Mouse (Mus musculus): Measurements from ENCODE around the gene Dhx16.

Dhx16 gene

GRCm38 (mm10) chr17:35879245-35880057 lies at the start of gene Dhx16:
TSS of gene Dhx16 (plus strand) at chr17:35879819.
- CTCF ChIA-PET, result interaction anchor here (0.6 to 2.7 kb wide), 38 partner anchors 8 to 1112 kb away, joined by 3 to 11 read pairs (median 3); partner anchors contain the start of genes Ppp1r18 (in 2 of the 4), Abcf1 (in 1 of the 4), Flot1 (in 1 of the 4) and Ier3 (in 1 of the 4)
- POLR2A ChIA-PET, result interaction anchor here (0.6 to 6.9 kb wide), 52 partner anchors 8 to 285 kb away, joined by 3 to 73 read pairs (median 6); partner anchors contain the start of genes Mrps18b (in 4 of the 4), Ppp1r10 (in 4 of the 4), 2310061I04Rik (in 2 of the 4) and Ier3 (in 2 of the 4)

GRCm38 (mm10) chr17:35832400-35833238 lies 47.0 kb upstream of the Dhx16 start:
- ChIA-PET CTCF (interaction anchor here (0.6 to 4.9 kb wide), 9 partner anchors 9 to 817 kb away, joined by 3 to 31 read pairs (median 5); partner anchors contain the start of gene Flot1 (in 1 of the 4)), POLR2A (interaction anchor here (0.6 to 5.3 kb wide), 51 partner anchors 8 to 180 kb away, joined by 3 to 61 read pairs (median 5); partner anchors contain the start of genes Flot1 (in 4 of the 4), Ier3 (in 4 of the 4), Dhx16 (in 2 of the 4) and Mdc1 (in 2 of the 4))

- CTCF ChIA-PET, result interaction anchor here (0.6 to 4.9 kb wide), 10 partner anchors 10 to 818 kb away, joined by 3 to 31 read pairs (median 5); partner anchors contain the start of gene Flot1 (in 1 of the 4)
- POLR2A ChIA-PET, result interaction anchor here (0.6 to 5.3 kb wide), 43 partner anchors 8 to 181 kb away, joined by 3 to 61 read pairs (median 5); partner anchors contain the start of genes Flot1 (in 4 of the 4), Ier3 (in 4 of the 4), Mdc1 (in 2 of the 4) and Dhx16 (in 1 of the 4)
Observed at GRCm38 (mm10) chr17:35833239-35833751, 46.3 kb upstream of the Dhx16 start.

- CTCF ChIA-PET, result interaction anchor here in 3 of 4 experiments (0.7 to 1.5 kb wide), 6 partner anchors 10 to 127 kb away, joined by 3 to 9 read pairs (median 5); partner anchors contain the start of gene Flot1 (in 1 of the 3)
- POLR2A ChIA-PET, result interaction anchor here (0.6 to 5.3 kb wide), 34 partner anchors 7 to 170 kb away, joined by 3 to 61 read pairs (median 5); partner anchors contain the start of genes Flot1 (in 4 of the 4), Ier3 (in 4 of the 4), Dhx16 (in 1 of the 4) and Mdc1 (in 1 of the 4)
Observed at GRCm38 (mm10) chr17:35833894-35834293, 45.7 kb upstream of the Dhx16 start.

- ChIA-PET POLR2A (interaction anchor here (0.5 to 17.7 kb wide), 37 partner anchors 9 to 1355 kb away, joined by 3 to 490 read pairs (median 9); partner anchors contain the start of genes Flot1 (in 3 of the 4), Ier3 (in 3 of the 4), Ppp1r18 (in 3 of the 4) and Nrm (in 2 of the 4)), CTCF (interaction anchor here in 3 of 4 experiments (0.6 to 8.3 kb wide), 13 partner anchors 8 to 923 kb away, joined by 3 to 50 read pairs (median 6); partner anchors contain the start of genes Dhx16 (in 1 of the 3), Flot1 (in 1 of the 3) and Nrm (in 1 of the 3))
Observed at GRCm38 (mm10) chr17:35834696-35835422, 44.8 kb upstream of the Dhx16 start.

- POLR2A ChIA-PET, result interaction anchor here (0.5 to 17.7 kb wide), 55 partner anchors 7 to 1356 kb away, joined by 3 to 490 read pairs (median 8); partner anchors contain the start of genes Flot1 (in 3 of the 4), Ier3 (in 3 of the 4), Ppp1r18 (in 3 of the 4) and Dhx16 (in 2 of the 4)
- CTCF ChIA-PET, result interaction anchor here (0.5 to 8.3 kb wide), 30 partner anchors 9 to 923 kb away, joined by 3 to 50 read pairs (median 5); partner anchors contain the start of genes 2310061I04Rik (in 1 of the 4), Dhx16 (in 1 of the 4), Flot1 (in 1 of the 4) and Nrm (in 1 of the 4)
Observed at GRCm38 (mm10) chr17:35835424-35836140, 44.0 kb upstream of the Dhx16 start.

GRCm38 (mm10) chr17:35836178-35836965 lies 43.2 kb upstream of the Dhx16 start:
- POLR2A ChIA-PET, result interaction anchor here (0.6 to 17.7 kb wide), 80 partner anchors 8 to 1251 kb away, joined by 3 to 490 read pairs (median 6); partner anchors contain the start of genes Ppp1r18 (in 4 of the 4), Dhx16 (in 3 of the 4), Flot1 (in 3 of the 4) and Ier3 (in 3 of the 4)
- CTCF ChIA-PET, result interaction anchor here (0.5 to 8.3 kb wide), 36 partner anchors 9 to 1247 kb away, joined by 3 to 50 read pairs (median 5); partner anchors contain the start of genes Nrm (in 2 of the 4), 2310061I04Rik (in 1 of the 4), Dhx16 (in 1 of the 4) and Flot1 (in 1 of the 4)

- POLR2A ChIA-PET, result interaction anchor here (0.6 to 17.7 kb wide), 85 partner anchors 8 to 579 kb away, joined by 3 to 490 read pairs (median 5); partner anchors contain the start of genes Dhx16 (in 3 of the 4), Flot1 (in 3 of the 4), Ier3 (in 3 of the 4) and Mrps18b (in 3 of the 4)
- CTCF ChIA-PET, result interaction anchor here (0.6 to 8.3 kb wide), 17 partner anchors 11 to 253 kb away, joined by 3 to 50 read pairs (median 5); partner anchors contain the start of genes Flot1 (in 1 of the 4) and Nrm (in 1 of the 4)
Observed at GRCm38 (mm10) chr17:35836991-35837422, 42.6 kb upstream of the Dhx16 start.

DNA sequence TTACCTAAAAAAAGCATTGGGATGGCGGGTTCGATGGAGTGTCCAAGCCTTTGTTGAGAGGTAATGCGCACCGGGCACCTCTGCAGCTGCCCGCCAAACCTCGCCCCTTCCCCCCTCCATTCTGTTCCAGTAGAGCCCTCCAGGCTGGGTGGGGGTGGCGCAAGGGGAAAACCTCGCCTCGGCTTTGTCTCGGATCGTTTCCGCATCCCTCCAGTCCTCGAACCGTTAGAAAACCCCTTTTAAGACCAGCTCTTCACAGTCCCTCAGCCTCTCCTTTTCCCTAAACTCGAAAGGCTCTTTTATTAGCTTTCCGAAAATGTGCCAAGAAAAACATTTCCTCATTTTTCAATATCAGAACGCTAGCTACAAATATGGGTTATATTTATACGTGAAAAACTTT lies 42.1 kb upstream of the Dhx16 start:
- ChIA-PET POLR2A (interaction anchor here (0.6 to 17.7 kb wide), 83 partner anchors 8 to 580 kb away, joined by 3 to 490 read pairs (median 5); partner anchors contain the start of genes Dhx16 (in 3 of the 4), Flot1 (in 3 of the 4), Ier3 (in 3 of the 4) and Mrps18b (in 3 of the 4)), CTCF (interaction anchor here (0.6 to 8.3 kb wide), 16 partner anchors 10 to 253 kb away, joined by 3 to 50 read pairs (median 6); partner anchors contain the start of genes Flot1 (in 1 of the 4) and Nrm (in 1 of the 4))

DNA sequence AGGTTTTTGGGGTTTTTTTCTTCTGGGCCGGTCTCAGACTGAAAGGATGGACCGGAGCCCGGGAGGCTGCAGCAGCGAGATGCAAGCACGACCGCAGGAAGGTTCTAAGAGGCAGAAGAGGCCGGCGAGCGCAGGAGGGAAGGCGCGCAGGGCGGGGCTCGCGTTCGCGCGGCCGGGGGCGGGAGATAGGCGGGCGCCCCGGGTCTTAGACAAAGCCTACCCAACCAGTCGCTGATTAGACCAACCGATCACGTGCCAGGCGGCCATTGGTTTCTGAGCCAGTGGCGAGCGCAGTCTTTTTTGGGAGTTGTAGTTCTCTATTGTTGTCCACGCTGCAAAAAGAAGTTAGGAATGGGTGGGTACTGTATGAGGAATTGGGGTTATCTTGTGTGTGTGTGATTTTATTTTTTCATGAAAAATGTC lies 41.5 kb upstream of the Dhx16 start, which contains the start of gene Tubb5:
Gene Tubb5 (minus strand): TSS at position 185 of the 423 bp plus-strand sequence.
- CTCF ChIA-PET, result interaction anchor here (0.6 to 8.3 kb wide), 7 partner anchors 13 to 96 kb away, joined by 3 to 50 read pairs (median 5); partner anchors contain the start of gene Flot1 (in 1 of the 4)

GRCm38 (mm10) chr17:35838570-35838969 lies 41.0 kb upstream of the Dhx16 start:
- POLR2A ChIA-PET, result interaction anchor here (0.6 to 17.7 kb wide), 43 partner anchors 9 to 1134 kb away, joined by 3 to 490 read pairs (median 6); partner anchors contain the start of genes Dhx16 (in 3 of the 4), Flot1 (in 3 of the 4), Ier3 (in 3 of the 4) and Nrm (in 3 of the 4)
- CTCF ChIA-PET, result interaction anchor here in 2 of 4 experiments (1.0 to 8.3 kb wide), 4 partner anchors 14 to 36 kb away, joined by 3 to 50 read pairs (median 4); partner anchors contain the start of gene Flot1 (in 1 of the 2)

More for the DNA sequence above, 41.5 kb upstream of the Dhx16 start, which contains the start of gene Tubb5:
- POLR2A ChIA-PET, result interaction anchor here (0.7 to 17.7 kb wide), 60 partner anchors 7 to 1135 kb away, joined by 3 to 490 read pairs (median 6); partner anchors contain the start of genes Dhx16 (in 3 of the 4), Flot1 (in 3 of the 4), Ier3 (in 3 of the 4) and Nrm (in 3 of the 4)

DNA sequence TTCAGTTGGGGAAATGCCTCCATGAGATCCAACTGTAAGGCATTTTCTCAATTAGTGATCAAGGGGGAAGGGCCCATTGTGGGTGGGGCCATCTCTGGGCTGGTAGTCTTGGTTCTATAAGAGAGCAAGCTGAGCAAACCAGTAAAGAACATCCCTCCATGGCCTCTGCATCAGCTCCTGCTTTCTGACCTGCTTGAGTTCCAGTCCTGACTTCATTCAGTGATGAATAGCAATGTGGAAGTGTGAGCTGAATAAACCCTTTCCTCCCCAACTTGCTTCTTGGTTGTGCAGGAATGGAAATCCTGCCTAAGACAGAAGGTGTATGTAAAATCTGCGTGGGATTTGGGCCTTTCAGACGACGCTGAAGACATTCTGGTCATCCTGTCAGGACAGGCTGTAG lies 40.6 kb upstream of the Dhx16 start:
- POLR2A ChIA-PET, result interaction anchor here (0.6 to 17.7 kb wide), 40 partner anchors 9 to 1134 kb away, joined by 3 to 490 read pairs (median 6); partner anchors contain the start of genes Dhx16 (in 3 of the 4), Flot1 (in 3 of the 4), Ier3 (in 3 of the 4) and Nrm (in 3 of the 4)
- CTCF ChIA-PET, result interaction anchor here in 2 of 4 experiments (1.0 to 8.3 kb wide), 4 partner anchors 14 to 35 kb away, joined by 3 to 50 read pairs (median 4); partner anchors contain the start of gene Flot1 (in 1 of the 2)

DNA sequence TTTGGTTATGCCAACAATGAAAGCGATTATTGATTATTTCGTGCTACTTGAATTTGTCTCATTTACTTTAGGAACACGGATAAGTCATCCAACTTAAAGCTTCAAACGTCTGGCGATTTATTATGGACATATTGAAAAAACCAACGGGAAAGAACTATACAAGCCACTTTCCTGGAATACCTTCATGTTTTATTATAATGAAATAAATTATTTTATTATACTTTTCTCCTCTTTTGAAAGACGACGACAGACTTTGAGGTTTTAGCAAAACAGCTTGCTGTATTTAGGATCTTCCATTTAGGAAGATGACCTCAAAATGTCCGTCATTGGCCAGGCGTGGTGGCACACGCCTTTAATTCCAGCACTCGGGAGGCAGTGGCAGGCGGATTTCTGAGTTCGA lies 39.1 kb upstream of the Dhx16 start:
- POLR2A ChIA-PET, result interaction anchor here (0.6 to 17.7 kb wide), 38 partner anchors 8 to 277 kb away, joined by 3 to 490 read pairs (median 7); partner anchors contain the start of genes Dhx16 (in 2 of the 4), Ier3 (in 2 of the 4), Nrm (in 2 of the 4) and Ppp1r18 (in 2 of the 4)
- CTCF ChIA-PET, result interaction anchor here in 3 of 4 experiments (0.6 to 8.3 kb wide), 5 partner anchors 33 to 277 kb away, joined by 3 to 50 read pairs (median 5); no protein-coding TSS in a partner anchor

Measured in embryonic stem cell, embryonic (primary cell).